Mouse (Mus musculus): ENCODE data around the gene Ear10. TPM values are rescaled to one million over a fixed set of nuclear protein-coding genes. Genes with fewer than 3 reads are reported as not detected.

The Ear10 gene
- total and polyA plus RNA-seq, 2 experiments from 2014 or later: not detected

Other genes with a start within 250 kb of the Ear10 start
- not detected in 2 replicates for gene Gm8165, start 246.4 kb downstream of the Ear10 start, total RNA-seq (2014; rRNA removed)
- gene Gm8165, start 246.4 kb downstream of the Ear10 start, polyA plus RNA-seq (2015; fragmentation: Nextera tagmentation; extraction: Ambion mirVana): not detected in 2 replicates
- gene Gm7324, start 225.7 kb downstream of the Ear10 start, total RNA-seq (2014; rRNA removed): not detected in 2 replicates
- gene Gm7324, start 225.7 kb downstream of the Ear10 start, polyA plus RNA-seq (2015; fragmentation: Nextera tagmentation; extraction: Ambion mirVana): 0.81 and 1.8 TPM in 2 replicates
- not detected in 2 replicates for gene Gm16506, start 196.1 kb downstream of the Ear10 start, total RNA-seq (2014; rRNA removed)
- not detected in 2 replicates for gene Gm16506, start 196.1 kb downstream of the Ear10 start, polyA plus RNA-seq (2015; fragmentation: Nextera tagmentation; extraction: Ambion mirVana)
- gene Gm6526, start 175.7 kb downstream of the Ear10 start, total RNA-seq (2014; rRNA removed): not detected in 2 replicates
- gene Gm6526, start 175.7 kb downstream of the Ear10 start, polyA plus RNA-seq (2015; fragmentation: Nextera tagmentation; extraction: Ambion mirVana): not detected in 2 replicates
- gene Gm8180, start 138.8 kb downstream of the Ear10 start, total RNA-seq (2014; rRNA removed): not detected in 2 replicates
- not detected in 2 replicates for gene Gm8180, start 138.8 kb downstream of the Ear10 start, polyA plus RNA-seq (2015; fragmentation: Nextera tagmentation; extraction: Ambion mirVana)
- not detected in 2 replicates for gene Ear1, start 48.0 kb downstream of the Ear10 start, total RNA-seq (2014; rRNA removed)
- not detected in 2 replicates for gene Ear1, start 48.0 kb downstream of the Ear10 start, polyA plus RNA-seq (2015; fragmentation: Nextera tagmentation; extraction: Ambion mirVana)
- 1.2 and 1.3 TPM in 2 replicates for gene Gm8113, start 1.8 kb upstream of the Ear10 start, total RNA-seq (2014; rRNA removed)
- gene Gm8113, start 1.8 kb upstream of the Ear10 start, polyA plus RNA-seq (2015; fragmentation: Nextera tagmentation; extraction: Ambion mirVana): 2.6 and 2.9 TPM in 2 replicates
- gene Ang5, start 33.5 kb upstream of the Ear10 start, total RNA-seq (2014; rRNA removed): not detected in 2 replicates
- not detected in 2 replicates for gene Ang5, start 33.5 kb upstream of the Ear10 start, polyA plus RNA-seq (2015; fragmentation: Nextera tagmentation; extraction: Ambion mirVana)
- not detected in 2 replicates for gene Ang6, start 78.7 kb upstream of the Ear10 start, total RNA-seq (2014; rRNA removed)
- gene Ang6, start 78.7 kb upstream of the Ear10 start, polyA plus RNA-seq (2015; fragmentation: Nextera tagmentation; extraction: Ambion mirVana): not detected in 2 replicates
- gene Ear2, start 179.1 kb upstream of the Ear10 start, total RNA-seq (2014; rRNA removed): not detected in 2 replicates
- not detected in 2 replicates for gene Ear2, start 179.1 kb upstream of the Ear10 start, polyA plus RNA-seq (2015; fragmentation: Nextera tagmentation; extraction: Ambion mirVana)
- not detected in 2 replicates for gene Gm3327, start 200.3 kb upstream of the Ear10 start, total RNA-seq (2014; rRNA removed)
- not detected in 2 replicates for gene Gm3327, start 200.3 kb upstream of the Ear10 start, polyA plus RNA-seq (2015; fragmentation: Nextera tagmentation; extraction: Ambion mirVana)

Data from hindbrain, postnatal 0 days (tissue).